Mouse (Mus musculus) hindbrain, embryonic 11.5 days (tissue): ENCODE results near the gene Hbb-bs. TPM values are rescaled to one million over a fixed set of nuclear protein-coding genes. Genes with fewer than 3 reads are reported as not detected.
"Not testable (repeated sequence)": the region's sequence is repeated elsewhere in the genome, so short reads cannot be mapped to it uniquely, and the experiment has no call there.

Experiments
- ATAC-seq: fragments of 200-750 bp; cut with Nextera tagmentation; 2 replicates; pipeline ENCODE4 v1.8.0; 2017; ENCODE audit warnings: mild to moderate bottlenecking, moderate TSS enrichment, moderate library complexity; ENCODE audit not compliant: low FRiP score
- DNase-seq: peaks from one replicate; pipeline ENCODE4 v3.0.0-alpha.2; 2015; ENCODE audit warnings: low spot score
- H3K27ac ChIP-seq: fragments of 300-500 bp; sonication (generic); 2 replicates; pipeline ENCODE4 v1.5.1; 2014; ENCODE audit warnings: mild to moderate bottlenecking, low read depth, low read length
- H3K27me3 ChIP-seq: fragments of 300-500 bp; sonication (generic); 2 replicates; pipeline ENCODE4 v1.6.1; 2014; ENCODE audit warnings: mild to moderate bottlenecking, low read length, moderate library complexity, mixed read lengths; ENCODE audit not compliant: control insufficient read depth, insufficient read depth
- H3K36me3 ChIP-seq: fragments of 300-500 bp; sonication (generic); 2 replicates; pipeline ENCODE4 v1.6.1; 2014; ENCODE audit warnings: mild to moderate bottlenecking, low read length, moderate library complexity, mixed read lengths; ENCODE audit not compliant: control insufficient read depth, insufficient read depth
- H3K4me1 ChIP-seq: fragments of 300-500 bp; sonication (generic); replicated peaks from 2 replicates; pipeline ENCODE4 v1.6.1; 2014; ENCODE audit warnings: low read length, mixed read lengths; ENCODE audit not compliant: control insufficient read depth, insufficient read depth
- H3K4me2 ChIP-seq: fragments of 300-500 bp; sonication (generic); replicated peaks from 2 replicates; pipeline ENCODE4 v1.6.1; 2014; ENCODE audit warnings: mild to moderate bottlenecking, low read depth, low read length
- H3K4me3 ChIP-seq: fragments of 300-500 bp; sonication (generic); 2 replicates; pipeline ENCODE4 v1.5.1; 2014; ENCODE audit warnings: low read depth, low read length
- H3K9ac ChIP-seq: fragments of 300-500 bp; sonication (generic); 2 replicates; pipeline ENCODE4 v1.6.1; 2014; ENCODE audit warnings: low read depth, low read length
- H3K9me3 ChIP-seq: fragments of 300-500 bp; sonication (generic); 2 replicates; pipeline ENCODE4 v1.6.1; 2016; ENCODE audit warnings: low read length; ENCODE audit not compliant: control insufficient read depth
- WGBS: fragments of 180-500 bp; shearing (Covaris S2); extraction: QIAGEN DNeasy Blood & Tissue Kit; methylation state at CpG from one replicate; pipeline ENCODE4 v1.1.7; 2014; 5-methylcytosine and 5-hydroxymethylcytosine counted together
- polyA plus RNA-seq: library from polyadenylated mRNA; unstranded; fragments of >200 nt; fragmentation: Nextera tagmentation; extraction: Ambion mirVana; gene quantifications from 2 replicates; pipeline ENCODE4 v1.2.1, GENCODE M21; 2014

Hbb-bs gene
- polyA plus RNA-seq, 1 experiment from 2014 or later: 266 TPM

GRCm38 (mm10) chr7:103808971-103809800, 18.7 kb downstream of the Hbb-bs start:
- DNase-seq: no peak
- no peak for ATAC-seq
- no peak overlapping the region for H3K27ac ChIP-seq
- no peaks in the 10 kb centered on the region for H3K4me1 ChIP-seq
- H3K36me3 ChIP-seq: no peaks in the 10 kb centered on the region
- H3K4me2 ChIP-seq: no peak overlapping the region
- H3K4me3 ChIP-seq: no peak overlapping the region
- H3K9ac ChIP-seq: no peak overlapping the region
- 78% methylated on average over 5 of the region's 5 CpGs for WGBS
- H3K27me3 ChIP-seq: no peaks in the 10 kb centered on the region
- H3K9me3 ChIP-seq: no peaks in the 10 kb centered on the region

- not testable (repeated sequence) for ATAC-seq, DNase-seq, H3K27ac ChIP-seq, H3K4me2 ChIP-seq, H3K4me1 ChIP-seq, H3K9ac ChIP-seq, H3K4me3 ChIP-seq, H3K36me3 ChIP-seq, H3K27me3 ChIP-seq, H3K9me3 ChIP-seq
- WGBS: 76% methylated on average over 2 of the region's 2 CpGs
Observed at GRCm38 (mm10) chr7:103808120-103808519, 19.8 kb downstream of the Hbb-bs start.

DNA sequence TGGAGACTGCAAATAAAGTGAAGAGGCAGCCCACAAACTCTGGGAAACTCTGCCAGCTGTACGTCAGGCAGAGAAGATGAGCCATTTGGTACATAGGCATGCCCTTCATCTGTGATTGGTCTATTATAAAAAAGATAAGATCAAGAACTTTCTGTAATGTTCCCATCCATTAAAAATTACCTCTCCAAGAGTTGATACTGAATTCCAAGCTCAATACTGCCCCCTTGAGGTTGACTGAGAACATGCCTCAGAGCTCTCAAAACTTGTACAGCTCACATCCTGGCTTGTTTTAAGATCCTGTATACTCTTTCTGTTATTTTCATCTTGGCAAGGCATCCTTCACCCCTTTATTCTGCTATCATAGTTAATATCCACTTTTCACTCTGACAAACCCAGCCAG, 21.0 kb downstream of the Hbb-bs start:
- no peaks in the 10 kb centered on the region for H3K4me1 ChIP-seq
- no peaks in the 10 kb centered on the region for H3K27me3 ChIP-seq
- no peaks in the 10 kb centered on the region for H3K36me3 ChIP-seq
- peak; percentile 64 for DNase-seq
- no peaks in the 10 kb centered on the region for H3K9me3 ChIP-seq
- no peak overlapping the region for H3K4me2 ChIP-seq
- H3K9ac ChIP-seq: no peak overlapping the region
- WGBS: 75% methylated on average over 1 of the region's 1 CpGs
- ATAC-seq: no peak
- no peak overlapping the region for H3K27ac ChIP-seq
- no peak overlapping the region for H3K4me3 ChIP-seq

GRCm38 (mm10) chr7:103792669-103793388, 35.1 kb downstream of the Hbb-bs start:
- Histone ChIP-seq H3K27me3 (no peaks in the 10 kb centered on the region), H3K36me3 (no peaks in the 10 kb centered on the region), H3K4me1 (no peaks in the 10 kb centered on the region), H3K9me3 (no peaks in the 10 kb centered on the region), H3K9ac (no peak overlapping the region), H3K4me2 (no peak overlapping the region), H3K4me3 (no peak overlapping the region), H3K27ac (no peak overlapping the region)
- 31% methylated on average over 4 of the region's 4 CpGs for WGBS
- no peak for ATAC-seq
- no peak for DNase-seq

- Histone ChIP-seq H3K4me3 (no peak within 1 kb of the TSS), H3K9ac (no peak within 1 kb of the TSS), H3K4me2 (no peak within 1 kb of the TSS), H3K36me3 (no peaks in the 10 kb centered on the region), H3K4me1 (no peaks in the 10 kb centered on the region), H3K9me3 (no peaks in the 10 kb centered on the region), H3K27ac (no peak within 1 kb of the TSS), H3K27me3 (no peaks in the 10 kb centered on the region)
- WGBS: 88% methylated on average over 3 of the region's 3 CpGs
- ATAC-seq (no peak), DNase-seq (no peak)
Observed at GRCm38 (mm10) chr7:103791721-103792120, 36.2 kb downstream of the Hbb-bs start, which contains the start of gene Olfr67. Olfr67 (minus strand) TSS chr7:103791821.

GRCm38 (mm10) chr7:103779598-103779997, 48.3 kb downstream of the Hbb-bs start, which contains the start of gene Olfr68:
Olfr68 (minus strand) TSS chr7:103779698.
- DNase-seq (no peak), ATAC-seq (no peak)
- Histone ChIP-seq H3K4me2 (no peak within 1 kb of the TSS), H3K4me3 (no peak within 1 kb of the TSS), H3K36me3 (no peaks in the 10 kb centered on the region), H3K9me3 (no peaks in the 10 kb centered on the region), H3K9ac (no peak within 1 kb of the TSS), H3K4me1 (no peaks in the 10 kb centered on the region), H3K27me3 (no peaks in the 10 kb centered on the region), H3K27ac (no peak within 1 kb of the TSS)
- WGBS: 79% methylated on average over 3 of the region's 3 CpGs

DNA sequence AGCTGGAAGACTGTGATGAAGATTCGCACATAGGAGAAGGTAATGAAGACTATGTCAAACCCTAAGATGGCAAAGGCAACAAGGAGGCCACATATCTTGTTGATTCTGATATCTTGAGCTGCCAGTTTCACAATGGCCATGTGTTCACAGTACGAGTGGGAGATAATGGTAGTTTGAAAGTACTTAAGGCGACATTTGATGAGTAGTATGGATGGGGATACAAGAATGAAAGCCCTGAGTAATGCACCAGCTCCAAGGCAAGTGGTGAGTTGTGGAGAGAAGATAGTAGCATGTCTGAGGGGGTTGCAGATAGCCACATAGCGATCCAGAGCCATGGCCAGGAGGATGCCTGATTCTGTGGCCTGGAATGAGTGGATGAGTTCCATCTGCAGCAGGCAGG, 50.2 kb downstream of the Hbb-bs start:
- ATAC-seq, H3K36me3 ChIP-seq, H3K4me2 ChIP-seq, H3K27ac ChIP-seq, H3K4me3 ChIP-seq, H3K9me3 ChIP-seq, H3K27me3 ChIP-seq, DNase-seq, H3K4me1 ChIP-seq, H3K9ac ChIP-seq: not testable (repeated sequence)
- WGBS: 76% methylated on average over 3 of the region's 4 CpGs
